Mouse (Mus musculus) thymus, adult 2 months (tissue): ENCODE data around the gene Gm6793.

Experiments
- CTCF ChIP-seq: fragments of 200-500 bp; IDR thresholded peaks from 2 replicates; pipeline ENCODE4 v1.5.1; 2012; ENCODE audit warnings: mild to moderate bottlenecking, control low read depth, low read length, moderate library complexity, borderline replicate concordance; ENCODE audit not compliant: control insufficient read depth, poor library complexity, insufficient read depth; ENCODE audit errors: extremely low read depth
- POLR2A ChIP-seq: fragments of 200-500 bp; IDR thresholded peaks from 2 replicates; pipeline ENCODE4 v1.6.1; 2012; ENCODE audit warnings: mild to moderate bottlenecking, low read length, control low read depth, moderate library complexity; ENCODE audit not compliant: control insufficient read depth, poor library complexity, insufficient read depth; ENCODE audit errors: extremely low read depth

GRCm38 (mm10) chr8:112048293-112048692, 33.5 kb upstream of the Gm6793 start:
- TF ChIP-seq CTCF = no peak
- TF ChIP-seq POLR2A = no peak
